Mouse (Mus musculus): ENCODE results near the gene Sf3b3. TPM values are rescaled to one million over a fixed set of nuclear protein-coding genes. Genes with fewer than 3 reads are reported as not detected.

Gene Sf3b3
- polyA plus RNA-seq, 1 experiment from 2014 or later = 79.6 TPM

DNA sequence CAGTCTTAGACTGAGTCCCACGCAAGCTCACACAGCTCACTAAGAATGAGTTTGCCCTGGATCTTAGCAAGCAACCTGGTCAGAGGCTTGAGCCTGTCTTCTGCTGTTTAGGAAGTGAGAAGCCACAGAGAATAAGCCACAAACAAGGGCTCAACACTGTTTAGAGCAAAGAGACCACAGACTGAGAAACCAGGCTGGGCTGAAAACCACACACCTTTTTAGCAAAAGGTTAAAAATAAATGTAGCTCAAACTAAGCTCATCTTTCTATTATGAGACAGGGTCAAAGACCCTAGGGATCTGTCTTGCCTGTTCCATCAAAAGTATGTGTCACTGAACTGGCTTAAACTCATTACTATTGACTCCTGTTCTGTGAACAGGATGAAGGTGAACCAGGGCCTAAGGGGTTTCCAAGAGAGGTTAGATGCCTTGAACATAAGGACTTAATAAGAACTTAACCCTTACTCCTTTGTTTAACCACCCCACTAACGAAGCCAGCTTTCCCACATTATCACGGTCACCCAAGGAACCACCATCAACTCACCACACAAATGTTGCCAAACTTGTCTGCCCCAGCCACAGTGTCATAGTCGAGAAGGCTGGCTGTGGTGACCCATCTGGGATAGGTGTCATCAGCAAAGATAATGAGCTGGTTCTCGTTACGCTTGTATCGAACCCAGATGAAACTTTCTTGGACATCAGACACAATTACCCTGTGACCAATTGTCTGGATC, 33.3 kb downstream of the Sf3b3 start:
- Histone ChIP-seq H3K4me3 (replicated peaks) (no peak overlapping the region), H3K36me3 (peaks cover 95% of the 10 kb centered on the region), H3K27me3 (replicated peaks) (no peaks in the 10 kb centered on the region), H3K9ac (replicated peaks) (no peak overlapping the region), H3K9me3 (replicated peaks) (no peaks in the 10 kb centered on the region), H3K4me2 (no peak overlapping the region), H3K27ac (replicated peaks) (no peak overlapping the region), H3K4me1 (no peaks in the 10 kb centered on the region)
- no peak for ATAC-seq (ENCODE audit: low FRiP score)
- 93% methylated on average over 7 of the region's 7 CpGs for WGBS

DNA sequence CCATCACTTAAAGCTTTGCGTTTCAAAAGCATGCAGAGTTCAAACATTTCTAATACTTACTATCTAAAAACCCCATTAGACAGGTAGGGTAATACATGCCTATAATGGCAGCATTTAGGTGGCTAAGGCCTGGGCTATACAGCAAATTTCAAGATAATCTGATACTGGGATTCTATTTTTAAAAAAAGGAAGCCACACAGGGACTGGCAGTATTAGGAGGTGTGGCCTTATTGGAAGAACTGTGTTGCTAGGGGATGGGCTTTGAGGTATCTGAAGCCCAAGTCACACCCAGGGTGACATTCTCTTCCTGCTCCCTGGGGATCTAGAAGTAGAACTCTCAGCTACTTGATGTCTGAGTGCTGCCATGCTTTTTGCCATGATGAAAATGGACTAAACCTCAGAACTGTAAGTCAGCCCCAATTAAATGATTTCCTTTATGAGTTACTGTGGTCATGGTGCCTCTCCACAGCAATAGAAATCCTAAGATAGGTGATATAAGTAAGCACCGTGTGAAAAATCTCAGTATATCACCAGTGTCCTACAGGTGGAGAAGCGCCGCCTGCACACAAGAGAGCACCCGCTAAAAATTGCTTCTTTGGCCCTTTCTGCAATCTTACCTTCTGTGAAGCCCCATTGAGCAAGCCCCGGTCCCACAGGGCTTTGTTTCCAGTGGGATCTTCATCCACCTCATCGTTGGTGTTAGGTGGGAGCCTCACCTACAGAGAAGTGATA, 34.1 kb downstream of the Sf3b3 start:
- WGBS = 95% methylated on average over 7 of the region's 7 CpGs
- no peaks in the 10 kb centered on the region for H3K4me1 ChIP-seq
- H3K9ac ChIP-seq (replicated peaks) = no peak overlapping the region
- no peak overlapping the region for H3K4me2 ChIP-seq
- no peak for ATAC-seq (ENCODE audit: low FRiP score)
- no peak overlapping the region for H3K4me3 ChIP-seq (replicated peaks)
- H3K27ac ChIP-seq (replicated peaks) = no peak overlapping the region
- H3K27me3 ChIP-seq (replicated peaks) = no peaks in the 10 kb centered on the region
- H3K9me3 ChIP-seq (replicated peaks) = no peaks in the 10 kb centered on the region
- H3K36me3 ChIP-seq = peaks cover 88% of the 10 kb centered on the region

DNA sequence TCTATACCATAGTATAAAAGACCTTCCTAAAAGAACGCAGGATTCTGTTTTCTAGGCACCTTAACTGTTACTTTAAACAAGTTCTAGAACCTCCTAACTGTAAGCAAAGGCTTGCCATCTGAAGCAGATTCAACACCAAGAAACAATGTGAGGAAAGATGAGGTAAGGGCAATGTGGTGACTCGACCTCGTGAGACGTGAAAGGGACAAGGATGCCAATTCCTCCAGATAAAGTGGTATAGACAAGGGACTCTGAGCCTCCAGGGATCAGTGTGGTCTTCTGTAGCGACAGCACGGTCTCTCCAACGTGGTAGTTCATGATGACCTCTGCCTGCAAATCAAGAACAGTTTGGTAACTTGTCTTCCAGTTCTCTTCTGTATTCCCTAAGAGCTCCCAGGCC, 34.8 kb downstream of the Sf3b3 start:
- no peak overlapping the region for H3K4me3 ChIP-seq (replicated peaks)
- no peaks in the 10 kb centered on the region for H3K4me1 ChIP-seq
- no peak overlapping the region for H3K4me2 ChIP-seq
- no peak for ATAC-seq (ENCODE audit: low FRiP score)
- H3K27me3 ChIP-seq (replicated peaks) = no peaks in the 10 kb centered on the region
- WGBS = 96% methylated on average over 7 of the region's 7 CpGs
- no peak overlapping the region for H3K27ac ChIP-seq (replicated peaks)
- H3K9ac ChIP-seq (replicated peaks) = no peak overlapping the region
- H3K9me3 ChIP-seq (replicated peaks) = no peaks in the 10 kb centered on the region
- peaks cover 81% of the 10 kb centered on the region for H3K36me3 ChIP-seq

DNA sequence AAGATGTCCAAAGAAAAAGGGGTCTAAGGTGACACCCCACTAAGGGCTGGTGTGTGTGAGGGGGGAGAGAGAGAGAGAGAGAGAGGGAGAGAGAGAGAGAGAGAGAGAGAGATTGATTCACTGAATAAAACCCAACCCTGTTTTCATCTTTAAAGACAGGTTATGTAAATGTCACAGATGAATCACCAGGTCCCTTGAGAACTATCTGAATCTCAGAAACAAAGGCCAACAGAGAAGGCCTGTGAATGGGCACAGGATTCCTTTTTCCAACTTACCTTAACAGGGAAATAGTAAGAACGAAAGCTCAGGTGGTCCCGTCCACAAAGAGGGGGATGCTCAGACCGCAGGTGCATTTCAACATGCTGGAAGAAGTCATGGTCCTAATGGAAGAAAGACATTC, 35.5 kb downstream of the Sf3b3 start:
- Histone ChIP-seq H3K9me3 (replicated peaks) (no peaks in the 10 kb centered on the region), H3K4me1 (no peaks in the 10 kb centered on the region), H3K4me2 (no peak overlapping the region), H3K4me3 (replicated peaks) (no peak overlapping the region), H3K27me3 (replicated peaks) (no peaks in the 10 kb centered on the region), H3K36me3 (peaks cover 75% of the 10 kb centered on the region), H3K9ac (replicated peaks) (no peak overlapping the region), H3K27ac (replicated peaks) (no peak overlapping the region)
- ATAC-seq (ENCODE audit: low FRiP score) = no peak
- 98% methylated on average over 3 of the region's 3 CpGs for WGBS

DNA sequence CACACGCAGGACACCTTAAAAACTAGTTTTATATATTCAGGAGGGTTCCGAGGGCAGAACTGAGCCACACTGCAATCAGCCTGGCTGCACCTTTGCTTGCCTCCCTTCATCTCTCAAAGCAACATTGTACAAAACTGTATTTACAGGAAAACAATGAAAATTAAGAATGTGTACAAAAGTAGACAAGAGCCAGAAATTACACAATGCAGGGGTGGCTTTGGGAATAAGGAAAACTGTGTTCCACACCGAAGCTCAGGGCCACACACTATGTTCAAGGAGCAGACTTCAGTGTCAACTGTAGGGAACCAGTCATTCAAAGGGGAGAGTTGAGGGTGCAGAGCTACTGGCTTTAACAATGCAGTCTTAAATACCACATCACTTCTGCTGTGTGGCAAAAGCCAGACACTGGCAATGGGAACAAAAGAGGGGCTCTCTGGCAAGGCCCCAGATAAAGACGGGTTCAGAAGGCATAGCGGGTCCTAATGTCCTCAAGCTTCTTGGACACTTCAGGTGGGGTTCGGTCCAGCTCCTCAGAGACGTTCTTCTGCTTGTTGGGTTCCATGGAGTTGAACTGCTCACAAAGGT, 36.0 kb downstream of the Sf3b3 start:
- ATAC-seq (ENCODE audit: low FRiP score) = no peak

DNA sequence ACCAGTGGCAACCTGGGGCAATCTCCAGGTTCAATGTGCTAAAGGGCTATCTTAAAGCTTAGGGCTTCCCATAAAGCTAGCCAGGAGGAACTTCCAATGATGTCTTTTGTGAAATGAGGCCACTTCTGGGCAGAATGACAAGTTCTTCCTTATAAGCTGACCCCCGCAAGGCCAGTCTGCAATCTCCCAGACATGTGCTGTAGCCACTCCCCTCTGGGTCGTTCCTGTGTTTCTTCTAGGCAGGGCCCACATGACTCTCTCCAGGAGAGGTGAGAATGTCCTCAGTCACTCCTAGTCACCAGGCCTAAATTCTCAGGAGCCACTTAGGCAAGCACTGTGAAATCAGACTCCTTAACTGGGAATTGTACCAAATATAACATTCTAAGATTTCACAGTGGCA, 36.8 kb downstream of the Sf3b3 start:
- no peak overlapping the region for H3K4me2 ChIP-seq
- no peak overlapping the region for H3K4me3 ChIP-seq (replicated peaks)
- H3K9me3 ChIP-seq (replicated peaks) = no peaks in the 10 kb centered on the region
- H3K36me3 ChIP-seq = peaks cover 62% of the 10 kb centered on the region
- no peak for ATAC-seq (ENCODE audit: low FRiP score)
- no peak overlapping the region for H3K27ac ChIP-seq (replicated peaks)
- no peak overlapping the region for H3K9ac ChIP-seq (replicated peaks)
- no peaks in the 10 kb centered on the region for H3K27me3 ChIP-seq (replicated peaks)
- no peaks in the 10 kb centered on the region for H3K4me1 ChIP-seq
- WGBS = 73% methylated on average over 2 of the region's 2 CpGs

More for the DNA sequence above, 36.0 kb downstream of the Sf3b3 start:
- H3K27ac ChIP-seq (replicated peaks) = no peak overlapping the region
- no peak overlapping the region for H3K9ac ChIP-seq (replicated peaks)
- H3K4me1 ChIP-seq = no peaks in the 10 kb centered on the region
- no peak overlapping the region for H3K4me3 ChIP-seq (replicated peaks)
- no peaks in the 10 kb centered on the region for H3K27me3 ChIP-seq (replicated peaks)
- no peak overlapping the region for H3K4me2 ChIP-seq
- WGBS = 87% methylated on average over 7 of the region's 7 CpGs
- H3K9me3 ChIP-seq (replicated peaks) = no peaks in the 10 kb centered on the region
- H3K36me3 ChIP-seq = peaks cover 69% of the 10 kb centered on the region

GRCm38 (mm10) chr8:110808495-110809472, 37.8 kb downstream of the Sf3b3 start:
- Histone ChIP-seq H3K4me3 (replicated peaks) (no peak overlapping the region), H3K9me3 (replicated peaks) (no peaks in the 10 kb centered on the region), H3K27me3 (replicated peaks) (no peaks in the 10 kb centered on the region), H3K9ac (replicated peaks) (no peak overlapping the region), H3K4me2 (no peak overlapping the region), H3K36me3 (peaks cover 52% of the 10 kb centered on the region), H3K4me1 (no peaks in the 10 kb centered on the region), H3K27ac (replicated peaks) (0 out of 2 replicates have a peak overlapping the region, but pooled peaks have one; percentile 6)
- no peak for ATAC-seq (ENCODE audit: low FRiP score)
- 65% methylated on average over 13 of the region's 13 CpGs for WGBS

GRCm38 (mm10) chr8:110806146-110806545, 40.4 kb downstream of the Sf3b3 start:
- Histone ChIP-seq H3K27ac (replicated peaks) (no peak overlapping the region), H3K4me3 (replicated peaks) (no peak overlapping the region), H3K4me1 (no peaks in the 10 kb centered on the region), H3K36me3 (peaks cover 25% of the 10 kb centered on the region), H3K27me3 (replicated peaks) (no peaks in the 10 kb centered on the region), H3K9ac (replicated peaks) (no peak overlapping the region), H3K4me2 (no peak overlapping the region), H3K9me3 (replicated peaks) (no peaks in the 10 kb centered on the region)
- 94% methylated on average over 1 of the region's 1 CpGs for WGBS
- no peak for ATAC-seq (ENCODE audit: low FRiP score)

- Histone ChIP-seq H3K4me2 (no peak within 1 kb of the TSS), H3K36me3 (peaks cover 21% of the 10 kb centered on the region), H3K9me3 (replicated peaks) (no peaks in the 10 kb centered on the region), H3K4me1 (no peaks in the 10 kb centered on the region), H3K27ac (replicated peaks) (no peak within 1 kb of the TSS), H3K9ac (replicated peaks) (no peak within 1 kb of the TSS), H3K27me3 (replicated peaks) (no peaks in the 10 kb centered on the region), H3K4me3 (replicated peaks) (no peak within 1 kb of the TSS)
- no peak for ATAC-seq (ENCODE audit: low FRiP score)
- 35% methylated on average over 12 of the region's 12 CpGs for WGBS
Measured at GRCm38 (mm10) chr8:110805669-110806068, 40.9 kb downstream of the Sf3b3 start, which contains the start of gene Il34. Il34 (minus strand) TSS chr8:110805924.

- Histone ChIP-seq H3K4me3 (replicated peaks) (no peak overlapping the region), H3K4me1 (no peaks in the 10 kb centered on the region), H3K27ac (replicated peaks) (no peak overlapping the region), H3K27me3 (replicated peaks) (no peaks in the 10 kb centered on the region), H3K4me2 (no peak overlapping the region), H3K9me3 (replicated peaks) (no peaks in the 10 kb centered on the region), H3K36me3 (peaks cover 14% of the 10 kb centered on the region), H3K9ac (replicated peaks) (no peak overlapping the region)
- 62% methylated on average over 3 of the region's 3 CpGs for WGBS
- no peak for ATAC-seq (ENCODE audit: low FRiP score)
Measured at GRCm38 (mm10) chr8:110804825-110805514, 41.6 kb downstream of the Sf3b3 start.

GRCm38 (mm10) chr8:110803856-110804255, 42.7 kb downstream of the Sf3b3 start:
- 92% methylated on average over 9 of the region's 9 CpGs for WGBS

More at GRCm38 (mm10) chr8:110803856-110804255, 42.7 kb downstream of the Sf3b3 start:
- Histone ChIP-seq H3K27ac (replicated peaks) (no peak overlapping the region), H3K4me3 (replicated peaks) (no peak overlapping the region), H3K9me3 (replicated peaks) (no peaks in the 10 kb centered on the region), H3K4me1 (no peaks in the 10 kb centered on the region), H3K27me3 (replicated peaks) (no peaks in the 10 kb centered on the region), H3K36me3 (0 out of 2 replicates have a peak, but pooled peaks cover 3% of the 10 kb centered on the region), H3K9ac (replicated peaks) (no peak overlapping the region), H3K4me2 (no peak overlapping the region)
- ATAC-seq (ENCODE audit: low FRiP score) = no peak

Data from neural tube, embryonic 15.5 days (tissue).